Mouse (Mus musculus) E14TG2a.4 (cell line): ENCODE measurements at regions not wholly inside any gene's neighbourhood (a gene's known extent, or its start where the extent isn't known, plus 50 kb on each side); places are given as distances from the start of the nearest gene placed in this dataset.

Experiments
- CTCF ChIP-seq: conservative IDR thresholded peaks from 2 replicates; pipeline ENCODE4 v1.5.1; 2014; ENCODE audit warnings: low read length
- NANOG ChIP-seq: IDR thresholded peaks from 2 replicates; pipeline ENCODE4 v1.6.1; 2014; ENCODE audit warnings: borderline replicate concordance, low read length, mixed read lengths

DNA sequence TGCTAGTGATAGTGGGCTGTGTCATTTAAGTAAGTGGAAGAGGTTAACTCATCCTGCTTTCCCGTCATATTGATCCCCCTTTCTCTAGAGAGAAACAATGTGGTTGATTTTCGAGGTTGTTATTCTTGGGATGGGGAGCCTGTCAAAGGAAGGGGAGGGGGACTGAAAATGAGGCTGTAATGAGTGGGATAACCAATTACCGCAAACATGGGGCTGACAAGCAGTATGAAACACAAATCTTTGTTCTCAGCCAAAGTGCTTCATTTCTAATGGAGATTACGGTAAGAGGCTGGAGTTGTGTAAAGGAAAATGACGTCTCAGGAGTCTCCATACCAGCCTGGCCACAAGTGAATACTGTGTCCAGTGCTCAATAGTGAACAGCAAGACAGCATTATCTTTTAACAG is 301.9 kb upstream of the Nr5a2 start:
- TF ChIP-seq NANOG: no peak
- TF ChIP-seq CTCF: no peak
